Mouse (Mus musculus) leukemia stem cell, adult 10-12 weeks (primary cell): ENCODE data around the gene Ctla4. TPM values are rescaled to one million over a fixed set of nuclear protein-coding genes. Genes with fewer than 3 reads are reported as not detected.

Source experiments
- polyA plus RNA-seq: library from polyadenylated mRNA; stranded (reverse); fragments of >175 nt; gene quantifications from 2 replicates; pipeline ENCODE4 v1.2.3, GENCODE M21; 2012; ENCODE audit warnings: low replicate concordance

The Ctla4 gene
- polyA plus RNA-seq: 0.22 TPM in 1 of 2 replicates, not detected in the other

GRCm38 (mm10) chr1:60886981-60887380 lies at the start of gene Ctla4:
Gene Ctla4 (plus strand): TSS chr1:60887000.

Other genes with a start within 250 kb of the Ctla4 start
- 0.33 and 1.1 TPM in 2 replicates for gene Cd28, start 170.2 kb upstream of the Ctla4 start, polyA plus RNA-seq
- 0.69 TPM in 1 of 2 replicates, not detected in the other for gene Icos, start 90.9 kb downstream of the Ctla4 start, polyA plus RNA-seq